Mouse (Mus musculus) liver, adult 2 months (tissue): Measurements from ENCODE around the gene Rnf207. TPM values are rescaled to one million over a fixed set of nuclear protein-coding genes. Genes with fewer than 3 reads are reported as not detected.

ENCODE experiments used
- DNase-seq: peaks from one replicate; pipeline ENCODE4 v3.0.0-alpha.2; 2011; ENCODE audit warnings: low read depth, low spot score; ENCODE audit errors: extremely low read depth
- H3K27ac ChIP-seq: fragments of 200-500 bp; replicated peaks from 2 replicates; pipeline ENCODE4 v1.5.1; 2012; ENCODE audit warnings: low read depth, mild to moderate bottlenecking, control low read depth, inconsistent platforms, low read length; ENCODE audit not compliant: insufficient read depth
- H3K27me3 ChIP-seq: fragments of 200-500 bp; 2 replicates; pipeline ENCODE4 v1.6.1; 2012; ENCODE audit warnings: mild to moderate bottlenecking, moderate library complexity, low read length, inconsistent platforms; ENCODE audit not compliant: control insufficient read depth, insufficient read depth
- H3K36me3 ChIP-seq: fragments of 200-500 bp; 2 replicates; pipeline ENCODE4 v1.6.1; 2012; ENCODE audit warnings: low read length, inconsistent platforms; ENCODE audit not compliant: control insufficient read depth, insufficient read depth
- H3K4me1 ChIP-seq: fragments of 200-500 bp; 2 replicates; pipeline ENCODE4 v1.6.1; 2011; ENCODE audit warnings: low read length; ENCODE audit not compliant: control insufficient read depth, insufficient read depth
- H3K4me3 ChIP-seq: fragments of 200-500 bp; 2 replicates; pipeline ENCODE4 v1.5.1; 2011; ENCODE audit warnings: low read depth, mild to moderate bottlenecking, control low read depth, low read length, moderate library complexity; ENCODE audit not compliant: insufficient read depth
- H3K79me2 ChIP-seq: fragments of 200-500 bp; 2 replicates; pipeline ENCODE4 v1.6.1; 2012; ENCODE audit warnings: inconsistent platforms, mild to moderate bottlenecking, low read length, moderate library complexity; ENCODE audit not compliant: control insufficient read depth, insufficient read depth
- H3K9ac ChIP-seq: fragments of 200-500 bp; 2 replicates; pipeline ENCODE4 v1.6.1; 2012; ENCODE audit warnings: low read depth, mild to moderate bottlenecking, control low read depth, inconsistent platforms, low read length
- CTCF ChIP-seq: fragments of 200-500 bp; IDR thresholded peaks from 2 replicates; pipeline ENCODE4 v1.5.1; 2011; ENCODE audit warnings: low read depth, low read length, control low read depth
- POLR2A ChIP-seq: fragments of 200-500 bp; IDR thresholded peaks from 2 replicates; pipeline ENCODE4 v1.6.1; 2011; ENCODE audit warnings: low read length, control low read depth; ENCODE audit not compliant: insufficient read depth; ENCODE audit errors: extremely low read depth
- WGBS: fragments of 180-500 bp; shearing (Covaris S2); methylation state at CpG from one replicate; pipeline ENCODE4 v1.1.7; 2018; 5-methylcytosine and 5-hydroxymethylcytosine counted together
- polyA plus RNA-seq: library from polyadenylated mRNA; depleted of rRNA; stranded (reverse); fragments of >200 nt; gene quantifications from 2 replicates; pipeline ENCODE4 v1.2.3, GENCODE M21; 2012
- total RNA-seq: library from RNA; depleted of rRNA; stranded (reverse); fragments of >200 nt; gene quantifications from 2 replicates; pipeline ENCODE4 v1.2.3, GENCODE M21; 2014

Gene Rnf207
- total and polyA plus RNA-seq, 2 experiments, result 0.13 TPM; not detected in 1

DNA sequence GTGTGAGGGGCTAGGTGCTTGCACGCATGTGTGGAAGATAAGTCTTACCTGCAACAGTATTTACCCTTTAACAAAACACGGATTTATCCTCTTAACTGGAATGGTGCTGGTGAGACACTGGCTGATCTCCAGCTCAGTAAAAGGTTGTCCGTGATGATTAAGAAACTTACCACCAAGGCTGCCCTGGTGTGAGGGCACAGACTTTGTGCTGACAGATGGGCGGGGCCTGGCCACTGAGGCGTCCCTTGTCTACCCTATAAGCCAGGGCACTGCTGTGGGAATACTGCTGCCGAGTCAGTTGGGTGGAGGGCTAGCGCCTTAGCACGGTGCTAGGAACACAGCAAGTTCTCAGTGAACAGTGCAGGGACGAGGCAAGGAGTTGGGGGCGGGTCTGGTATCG is 16.8 kb downstream of the Rnf207 start:
- Histone ChIP-seq H3K36me3 (peaks cover 9% of the 10 kb centered on the region; the same call in 1 of the 2 replicates), H3K27ac (no peak overlapping the region), H3K4me3 (no peak overlapping the region), H3K27me3 (no peaks in the 10 kb centered on the region), H3K9ac (no peak overlapping the region), H3K79me2 (peaks cover 8% of the 10 kb centered on the region), H3K4me1 (peaks cover 6% of the 10 kb centered on the region)
- DNase-seq, result peak; percentile 61
- TF ChIP-seq CTCF, result no peak
- no peak for TF ChIP-seq POLR2A
- 79% methylated on average over 11 of the region's 11 CpGs for WGBS

DNA sequence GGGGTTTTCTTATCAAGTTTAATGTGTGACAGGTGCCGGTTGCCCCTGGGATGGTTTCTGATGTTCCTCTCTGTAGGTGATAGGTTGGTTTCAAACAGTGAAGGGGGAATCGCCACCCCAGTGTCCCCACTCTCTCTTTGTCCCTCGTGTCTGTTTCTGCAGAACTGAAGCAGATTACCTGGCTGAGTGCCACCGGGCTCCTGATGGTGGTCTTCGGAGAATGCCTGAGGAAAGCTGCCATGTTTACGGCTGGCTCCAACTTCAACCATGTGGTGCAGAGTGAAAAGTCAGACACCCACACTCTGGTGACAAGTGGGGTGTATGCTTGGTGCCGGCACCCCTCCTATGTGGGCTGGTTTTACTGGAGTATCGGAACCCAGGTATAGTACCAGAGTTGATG is 18.4 kb downstream of the Rnf207 start:
- DNase-seq, result no peak
- WGBS, result 96% methylated on average over 8 of the region's 8 CpGs
- H3K36me3 ChIP-seq, result peaks cover 9% of the 10 kb centered on the region; the same call in 1 of the 2 replicates
- H3K4me3 ChIP-seq, result no peak overlapping the region
- no peaks in the 10 kb centered on the region for H3K27me3 ChIP-seq
- no peak overlapping the region for H3K27ac ChIP-seq
- no peak for TF ChIP-seq POLR2A
- TF ChIP-seq CTCF, result no peak
- H3K9ac ChIP-seq, result no peak overlapping the region
- peaks cover 8% of the 10 kb centered on the region for H3K4me1 ChIP-seq
- H3K79me2 ChIP-seq, result peaks cover 8% of the 10 kb centered on the region

DNA sequence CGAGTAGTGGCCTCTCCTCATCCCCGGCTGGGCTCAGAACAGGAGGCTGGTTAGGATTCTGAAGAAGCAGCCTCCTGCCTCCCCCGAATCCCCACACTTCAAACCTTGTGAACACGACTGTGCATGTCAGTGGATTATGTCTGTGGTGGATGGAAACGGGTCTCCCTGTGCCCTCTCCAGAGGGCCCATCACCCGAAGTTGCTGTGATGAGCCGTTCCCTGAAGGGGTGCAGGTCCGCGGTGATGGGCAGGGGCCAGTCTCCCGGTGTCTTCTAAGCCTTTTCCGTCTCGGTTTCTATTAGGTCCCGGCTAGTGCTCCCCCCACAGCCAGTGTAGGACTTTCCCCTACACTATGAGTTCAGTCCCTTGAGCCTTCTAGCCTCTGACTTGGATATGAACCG is 20.0 kb downstream of the Rnf207 start:
- no peaks in the 10 kb centered on the region for H3K27me3 ChIP-seq
- peaks cover 9% of the 10 kb centered on the region; the same call in 1 of the 2 replicates for H3K36me3 ChIP-seq
- H3K27ac ChIP-seq, result no peak overlapping the region
- TF ChIP-seq POLR2A (no peak), CTCF (no peak)
- WGBS, result 88% methylated on average over 14 of the region's 14 CpGs
- no peak overlapping the region for H3K9ac ChIP-seq
- H3K4me1 ChIP-seq, result peaks cover 8% of the 10 kb centered on the region
- no peak overlapping the region for H3K4me3 ChIP-seq
- H3K79me2 ChIP-seq, result peaks cover 8% of the 10 kb centered on the region
- no peak for DNase-seq

DNA sequence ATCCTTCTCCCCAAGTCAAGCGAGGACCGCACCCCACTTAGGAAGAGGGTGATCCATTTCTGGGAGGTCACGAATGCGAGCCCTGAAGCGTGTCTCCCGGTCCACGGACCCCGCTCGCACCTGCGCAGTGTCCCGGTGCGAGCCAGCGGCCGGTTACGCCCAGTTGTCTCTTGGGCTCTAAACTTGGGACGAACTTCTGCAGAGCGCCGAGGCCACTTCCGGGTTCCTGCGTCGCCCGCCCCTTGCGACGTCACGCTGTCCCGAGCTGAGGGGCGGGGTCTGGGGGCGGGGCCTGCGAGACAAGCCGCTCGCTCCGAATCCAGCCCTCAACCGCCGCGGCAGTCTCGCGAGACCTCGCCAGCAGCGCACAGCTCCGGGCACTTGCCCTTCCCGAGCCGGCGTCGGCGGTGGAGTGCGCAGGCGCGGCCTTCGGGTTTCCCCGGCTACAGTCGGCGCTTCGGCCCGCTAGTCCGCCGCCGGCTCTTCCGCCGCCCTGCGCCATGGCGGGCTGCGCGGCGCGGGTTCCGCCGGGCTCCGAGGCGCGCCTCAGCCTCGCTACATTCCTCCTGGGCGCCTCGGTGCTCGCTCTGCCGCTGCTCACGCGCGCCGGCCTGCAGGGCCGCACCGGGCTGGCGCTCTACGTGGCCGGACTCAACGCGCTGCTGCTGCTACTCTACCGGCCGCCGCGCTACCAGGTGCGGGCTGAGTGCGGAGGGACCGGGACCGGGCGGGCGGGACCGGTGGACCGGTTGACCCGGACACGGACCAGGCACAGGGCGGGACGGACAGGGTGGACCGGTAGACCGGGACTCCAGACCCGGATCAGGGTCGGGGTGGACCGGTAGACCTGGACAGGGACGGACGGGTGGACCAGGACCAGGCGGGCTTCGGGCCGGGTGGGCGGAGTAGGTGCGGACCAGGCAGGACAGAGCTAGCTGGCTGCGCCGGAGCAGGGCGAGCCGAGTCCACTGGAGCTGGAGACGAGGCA is 21.6 kb downstream of the Rnf207 start, which contains the start of gene Icmt:
Gene Icmt (plus strand): TSS at position 354 of the 988 bp plus-strand sequence.
- Histone ChIP-seq H3K4me1 (peaks cover 8% of the 10 kb centered on the region), H3K27ac (peak within 1 kb of the TSS; percentile 62), H3K36me3 (peaks cover 6% of the 10 kb centered on the region; the same call in 1 of the 2 replicates), H3K4me3 (peak within 1 kb of the TSS; percentile 85), H3K27me3 (no peaks in the 10 kb centered on the region), H3K9ac (peak within 1 kb of the TSS; percentile 95), H3K79me2 (peaks cover 8% of the 10 kb centered on the region)
- TF ChIP-seq POLR2A (peak; percentile 61), CTCF (0 out of 2 replicates have a peak, but pooled peaks have one; percentile 6)
- WGBS, result under 1% methylated on average over 117 of the region's 119 CpGs
- DNase-seq, result peak; percentile 84

DNA sequence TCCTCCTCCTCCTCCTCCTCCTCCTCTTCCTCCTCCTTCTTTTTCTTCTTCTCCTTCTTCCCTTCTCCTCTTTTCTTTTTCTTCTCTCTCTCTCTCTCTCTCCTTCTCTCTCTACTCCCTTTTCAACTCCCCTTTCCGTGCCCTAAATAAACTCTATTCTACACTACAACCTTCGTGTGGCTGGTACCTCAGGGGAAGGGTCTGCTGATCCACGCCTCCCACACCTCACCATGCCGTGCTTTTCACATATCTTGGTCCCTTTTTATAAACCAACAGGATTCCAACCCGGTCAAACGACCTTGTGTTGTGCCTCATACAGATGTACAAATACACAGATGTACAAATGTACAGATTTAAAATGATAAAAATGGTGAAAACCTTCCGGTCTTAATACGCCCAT is 22.4 kb downstream of the Rnf207 start:
- no peaks in the 10 kb centered on the region for H3K27me3 ChIP-seq
- 9% methylated on average over 8 of the region's 8 CpGs for WGBS

DNA sequence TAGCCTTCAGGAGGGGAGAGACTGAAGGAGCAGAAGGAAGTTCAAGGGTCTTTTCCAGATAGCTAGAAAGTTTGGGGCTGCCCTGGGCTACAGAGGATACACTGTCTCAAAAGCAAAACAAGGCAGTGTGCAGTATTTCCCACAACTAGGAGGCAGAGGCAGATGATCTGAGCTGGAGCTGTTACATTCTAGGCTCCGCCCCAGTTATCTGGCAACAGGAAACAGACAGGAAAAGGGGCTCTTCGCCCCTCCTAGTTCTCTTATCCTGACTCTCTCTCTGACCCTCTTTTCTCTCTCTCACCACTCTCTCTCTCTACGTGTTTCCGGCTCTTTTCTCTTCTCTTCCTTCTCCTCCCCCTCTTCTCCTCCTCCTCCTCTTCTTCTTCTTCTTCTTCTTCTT is 22.9 kb downstream of the Rnf207 start:
- TF ChIP-seq POLR2A (no peak), CTCF (no peak)

More for the DNA sequence above, 22.4 kb downstream of the Rnf207 start:
- Histone ChIP-seq H3K9ac (peak overlapping the region; percentile 83; the same call in 1 of the 2 replicates), H3K4me3 (peak overlapping the region; percentile 81), H3K36me3 (peaks cover 6% of the 10 kb centered on the region; the same call in 1 of the 2 replicates), H3K79me2 (peaks cover 8% of the 10 kb centered on the region), H3K4me1 (peaks cover 8% of the 10 kb centered on the region), H3K27ac (no peak overlapping the region)
- no peak for DNase-seq
- TF ChIP-seq CTCF, result no peak
- TF ChIP-seq POLR2A, result no peak

More for the DNA sequence above, 22.9 kb downstream of the Rnf207 start:
- Histone ChIP-seq H3K4me1 (peaks cover 8% of the 10 kb centered on the region), H3K4me3 (no peak overlapping the region), H3K36me3 (peaks cover 6% of the 10 kb centered on the region; the same call in 1 of the 2 replicates), H3K79me2 (peaks cover 8% of the 10 kb centered on the region), H3K27ac (no peak overlapping the region), H3K9ac (no peak overlapping the region), H3K27me3 (0 out of 2 replicates have a peak, but pooled peaks cover under 1% of the 10 kb centered on the region)
- WGBS, result 51% methylated on average over 4 of the region's 4 CpGs
- DNase-seq, result no peak
